Mouse (Mus musculus) c-Kit-positive CD71-positive TER-119-positive erythroid progenitor cells, embryonic 14.5 days (primary cell): Measurements from ENCODE around the gene Gimap7.

ENCODE experiments used
- DNase-seq: peaks from one replicate; pipeline ENCODE4 v3.0.0-alpha.2; 2013; ENCODE audit warnings: low spot score

Gene Gimap7

GRCm38 (mm10) chr6:48741273-48741672 lies 22.9 kb downstream of the Gimap7 start:
- DNase-seq = no peak

- no peak for DNase-seq
Observed at GRCm38 (mm10) chr6:48741711-48742206, 23.3 kb downstream of the Gimap7 start.

GRCm38 (mm10) chr6:48742422-48743351 lies 24.3 kb downstream of the Gimap7 start:
- no peak for DNase-seq

DNA sequence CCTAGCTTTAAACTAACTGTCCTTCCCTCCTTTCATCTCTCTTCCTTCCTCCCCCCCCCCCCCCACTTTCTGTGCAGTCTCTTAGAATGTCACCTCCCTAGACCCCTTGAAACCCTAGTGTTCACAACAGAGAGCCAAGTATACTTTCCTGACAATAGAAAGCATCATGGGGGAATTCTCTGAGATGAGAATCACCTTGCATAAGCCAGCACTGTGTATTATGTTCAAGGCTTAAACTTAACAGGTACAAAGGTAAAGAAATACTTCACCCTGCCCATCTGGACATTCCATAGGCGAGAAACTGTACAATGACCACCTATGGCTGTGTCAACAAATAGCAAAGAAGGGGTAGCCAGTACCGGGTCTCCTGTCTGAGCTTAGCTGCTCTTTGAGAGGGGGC lies 27.1 kb downstream of the Gimap7 start:
- DNase-seq = no peak

GRCm38 (mm10) chr6:48745959-48746889 lies 27.8 kb downstream of the Gimap7 start, which contains the start of gene Gimap5:
Gimap5 (plus strand) TSS chr6:48746197.
- DNase-seq = no peak

GRCm38 (mm10) chr6:48747091-48747966 lies 28.9 kb downstream of the Gimap7 start:
- DNase-seq = no peak

DNA sequence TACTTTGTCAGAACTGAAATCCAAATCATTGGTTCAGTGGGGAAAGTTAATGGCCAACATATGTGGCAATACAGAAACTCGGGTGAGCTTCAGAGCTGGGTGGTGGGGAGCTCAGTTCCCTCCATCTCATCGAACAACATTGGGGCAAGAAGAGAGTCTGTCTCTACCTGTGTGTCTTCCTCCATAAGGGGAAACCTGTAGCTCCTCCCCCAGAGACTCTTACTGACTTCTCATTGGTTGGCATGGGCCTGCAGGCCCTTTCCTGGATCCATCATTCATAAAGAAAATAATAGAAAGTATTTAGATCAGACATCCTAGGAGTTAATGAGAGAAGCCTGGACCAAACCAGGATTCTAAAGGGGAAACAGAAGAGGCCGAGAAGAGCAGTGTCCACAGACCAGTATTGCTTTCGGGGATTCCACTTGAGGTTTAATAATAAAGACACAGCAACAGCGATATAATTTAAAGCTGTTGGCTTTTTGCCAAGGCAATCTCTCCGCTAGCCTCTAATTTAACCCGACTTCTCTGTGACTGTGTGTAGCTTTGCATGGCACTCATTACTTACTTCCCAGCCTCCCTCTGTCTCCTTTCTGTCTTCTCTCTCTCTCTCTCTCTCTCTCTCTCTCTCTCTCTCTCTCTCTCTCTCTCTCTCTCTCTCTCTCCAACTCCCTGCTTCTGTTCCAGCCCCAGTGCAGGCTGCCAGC lies 45.3 kb downstream of the Gimap7 start:
- DNase-seq = no peak

DNA sequence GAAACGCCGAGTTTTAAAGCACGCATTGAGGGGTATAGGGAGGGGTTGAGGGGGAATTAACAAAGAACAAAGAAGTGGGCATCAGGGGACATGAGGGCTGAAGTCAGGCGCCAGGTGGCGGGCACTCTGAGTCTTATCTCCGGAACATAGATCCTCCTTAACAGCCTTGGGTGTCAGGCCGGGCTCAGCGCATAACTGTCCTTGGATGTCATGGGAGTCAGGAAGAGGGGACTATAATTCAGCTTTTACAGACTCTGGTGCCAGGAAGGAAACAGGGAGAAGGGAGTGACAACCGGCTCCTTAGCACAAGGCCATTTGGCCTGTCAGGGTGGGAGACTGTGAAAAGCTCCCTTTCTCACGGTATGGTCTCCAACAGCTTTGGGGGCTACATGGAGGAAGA lies 46.1 kb downstream of the Gimap7 start:
- no peak for DNase-seq

DNA sequence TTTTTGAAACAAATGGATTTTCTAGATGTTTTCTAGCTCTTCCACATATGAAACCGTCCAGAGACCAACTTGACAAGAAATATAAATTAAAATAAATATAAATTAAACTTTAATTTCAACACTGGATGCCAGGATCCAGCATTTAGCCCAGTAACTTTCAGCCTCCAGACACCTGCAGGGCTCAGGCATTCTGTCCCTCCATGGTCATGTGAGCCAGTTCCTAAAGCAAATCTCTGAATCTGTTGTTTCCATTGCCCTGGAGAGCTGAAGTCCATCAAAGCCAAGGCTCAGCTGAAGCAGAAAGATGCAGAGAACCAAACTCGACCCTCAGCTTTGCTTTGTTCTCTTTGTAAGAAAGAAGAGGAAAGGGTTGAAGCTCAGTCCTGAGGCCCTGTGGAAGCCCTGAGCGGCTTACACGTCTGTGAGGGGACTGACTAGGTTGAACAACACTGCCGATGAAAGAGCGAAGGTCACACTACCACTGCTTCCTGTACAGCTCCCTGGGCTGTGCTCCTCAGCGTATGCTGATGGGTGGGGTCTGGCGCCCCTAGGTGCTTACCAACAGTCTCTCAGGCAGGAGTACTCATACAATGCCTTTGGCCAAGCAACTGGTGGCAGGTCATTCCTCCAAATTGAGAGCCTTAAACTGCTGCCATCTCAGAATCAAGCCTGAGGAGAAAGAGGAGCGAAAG lies 49.9 kb downstream of the Gimap7 start:
- DNase-seq = no peak

DNA sequence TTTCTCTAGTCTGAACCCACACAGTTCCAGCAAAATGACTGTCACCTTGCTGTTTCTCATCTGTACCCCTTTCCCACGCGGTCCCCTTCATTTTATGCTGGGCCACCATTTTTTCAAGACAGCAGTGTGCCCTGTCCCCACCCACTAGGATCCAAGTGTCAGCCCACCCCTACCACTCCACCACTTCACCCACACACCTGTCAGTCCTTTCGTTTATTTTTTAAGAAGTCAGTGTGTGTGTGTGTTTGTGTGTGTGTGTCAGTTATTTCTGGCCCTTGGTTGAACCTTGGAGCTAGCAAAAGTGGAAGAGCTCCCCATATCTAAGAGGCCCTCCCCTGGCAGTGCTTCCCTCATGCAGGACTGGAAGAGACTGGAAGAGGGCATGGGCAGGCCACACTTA lies 50.5 kb downstream of the Gimap7 start:
- no peak for DNase-seq

- no peak for DNase-seq
Observed at GRCm38 (mm10) chr6:48770696-48771095, 52.3 kb downstream of the Gimap7 start, which contains the start of gene Gimap3. Gimap3 (minus strand) TSS chr6:48770851.

DNA sequence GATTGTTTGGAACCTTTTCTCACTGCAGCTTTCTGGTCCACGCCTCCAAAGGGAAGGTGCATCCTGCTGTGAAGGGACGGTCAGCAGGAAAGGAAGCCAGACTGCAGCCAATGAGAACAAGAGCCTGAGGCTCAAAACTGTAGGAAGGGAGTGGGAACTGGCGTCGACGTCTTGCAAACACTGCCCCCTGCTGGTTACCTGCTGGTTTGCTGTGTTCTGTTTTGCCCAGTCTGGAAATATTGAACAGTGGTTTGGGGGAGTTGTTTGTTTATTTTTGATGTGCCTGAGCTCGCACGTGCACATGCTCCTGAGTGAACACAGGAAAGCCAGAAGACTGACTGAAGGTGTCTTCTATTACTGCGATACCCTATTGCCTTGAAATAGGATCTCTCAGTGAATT lies 53.6 kb downstream of the Gimap7 start:
- DNase-seq = peak; percentile 40
